Mouse (Mus musculus) MEL (cell line): Measurements from ENCODE around the gene Usp53.

Experiments
- POLR2A ChIP-seq, 2 experiments: IDR thresholded peaks; 2 replicates each; pipeline ENCODE4 v1.6.1; 2011 to 2012; ENCODE audit warnings: low read length in 2 of 2, mild to moderate bottlenecking in 2 of 2, control low read depth in 1 of 2, improper control_type of control experiment in 1 of 2, low read depth in 1 of 2, moderate library complexity in 1 of 2; ENCODE audit not compliant: control insufficient read depth in 1 of 2, insufficient read depth in 1 of 2, poor library complexity in 1 of 2
- RAD21 ChIP-seq: IDR thresholded peaks from 2 replicates; pipeline ENCODE4 v1.6.1; 2011; ENCODE audit warnings: mild to moderate bottlenecking, low read depth, low read length, improper control_type of control experiment
- RCOR1 ChIP-seq: IDR thresholded peaks from 2 replicates; pipeline ENCODE4 v1.6.1; 2012; ENCODE audit warnings: low read depth, mild to moderate bottlenecking, inconsistent platforms, low read length, improper control_type of control experiment
- TCF12 ChIP-seq: IDR thresholded peaks from 2 replicates; pipeline ENCODE4 v1.6.1; 2014; ENCODE audit warnings: low read depth, mild to moderate bottlenecking, inconsistent platforms, low read length, improper control_type of control experiment, moderate library complexity
- ZMIZ1 ChIP-seq: IDR thresholded peaks from 2 replicates; pipeline ENCODE4 v1.6.1; 2012; ENCODE audit warnings: low read depth, mild to moderate bottlenecking, inconsistent platforms, low read length, improper control_type of control experiment, moderate library complexity

DNA sequence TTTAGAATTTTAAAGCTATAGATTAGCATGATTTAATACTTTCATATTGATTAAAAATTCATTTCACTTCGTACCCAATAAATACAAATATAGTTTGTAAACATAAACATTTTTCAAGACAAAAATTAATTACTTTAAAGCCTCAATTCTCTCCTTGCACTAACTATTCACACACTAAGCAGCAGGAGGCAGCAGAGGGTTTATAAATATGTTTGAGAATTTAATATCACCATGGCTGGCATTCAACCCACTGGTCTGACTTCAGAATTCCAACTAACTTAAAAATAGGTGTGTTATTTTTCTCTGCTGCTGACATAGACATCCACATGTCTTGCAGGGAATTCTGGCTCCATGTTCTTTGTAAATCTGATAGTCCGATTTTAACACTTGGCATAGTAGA, 45.1 kb downstream of the Usp53 start:
- TF ChIP-seq RCOR1 (no peak), ZMIZ1 (no peak), TCF12 (no peak), POLR2A (IDR thresholded peaks at IDR 0.05; ENCODE audit: control insufficient read depth in 1 of 2, insufficient read depth in 1 of 2, low read depth in 1 of 2, low read length in 2 of 2, poor library complexity in 1 of 2) (no peak), RAD21 (peak; percentile 77)
